Mouse (Mus musculus): ENCODE measurements around the gene Zdhhc11. TPM values are rescaled to one million over a fixed set of nuclear protein-coding genes. Genes with fewer than 3 reads are reported as not detected.
"Not testable (repeated sequence)": the region's sequence is repeated elsewhere in the genome, so short reads cannot be mapped to it uniquely, and the experiment has no call there.

Gene Zdhhc11
- total and polyA plus RNA-seq, 2 experiments, result not detected

GRCm38 (mm10) chr13:74008948-74009718, 45.5 kb downstream of the Zdhhc11 start, which contains the start of gene Tppp:
TSS of gene Tppp (plus strand) at chr13:74009407.
- peak within 1 kb of the TSS; percentile 30 for H3K27ac ChIP-seq (replicated peaks; ENCODE audit: insufficient read depth, low read depth, low read length)
- H3K9ac ChIP-seq (ENCODE audit: low read depth, low read length), result peak within 1 kb of the TSS; percentile 85
- peak; percentile 81 for DNase-seq (ENCODE audit: extremely low read depth, low read depth, low spot score)
- H3K79me2 ChIP-seq (ENCODE audit: control insufficient read depth, insufficient read depth, low read length), result peaks cover 20% of the 10 kb centered on the region
- H3K36me3 ChIP-seq (ENCODE audit: control insufficient read depth, insufficient read depth, low read length), result no peaks in the 10 kb centered on the region
- peak; percentile 91 for TF ChIP-seq POLR2A (IDR thresholded peaks at IDR 0.05; ENCODE audit: extremely low read depth, insufficient read depth, low read length)
- no peak for TF ChIP-seq CTCF (IDR thresholded peaks at IDR 0.05; ENCODE audit: low read depth, low read length)
- H3K4me3 ChIP-seq (ENCODE audit: insufficient read depth, low read depth, low read length), result peak within 1 kb of the TSS; percentile 75
- H3K4me1 ChIP-seq (ENCODE audit: control insufficient read depth, insufficient read depth, low read length), result peaks cover 6% of the 10 kb centered on the region; the same call in 1 of the 2 replicates
- H3K27me3 ChIP-seq (ENCODE audit: control insufficient read depth, insufficient read depth, low read length), result no peaks in the 10 kb centered on the region
- WGBS, result under 1% methylated on average over 56 of the region's 56 CpGs

- no peaks in the 10 kb centered on the region for H3K27me3 ChIP-seq (ENCODE audit: control insufficient read depth, insufficient read depth, low read length)
- 4% methylated on average over 55 of the region's 55 CpGs for WGBS
- peak overlapping the region; percentile 75 for H3K4me3 ChIP-seq (ENCODE audit: insufficient read depth, low read depth, low read length)
- no peak for TF ChIP-seq CTCF (IDR thresholded peaks at IDR 0.05; ENCODE audit: low read depth, low read length)
- peaks cover 6% of the 10 kb centered on the region; the same call in 1 of the 2 replicates for H3K4me1 ChIP-seq (ENCODE audit: control insufficient read depth, insufficient read depth, low read length)
- DNase-seq (ENCODE audit: extremely low read depth, low read depth, low spot score), result peak; percentile 54
- H3K9ac ChIP-seq (ENCODE audit: low read depth, low read length), result peak overlapping the region; percentile 76
- peak overlapping the region; percentile 30 for H3K27ac ChIP-seq (replicated peaks; ENCODE audit: insufficient read depth, low read depth, low read length)
- H3K79me2 ChIP-seq (ENCODE audit: control insufficient read depth, insufficient read depth, low read length), result peaks cover 24% of the 10 kb centered on the region
- H3K36me3 ChIP-seq (ENCODE audit: control insufficient read depth, insufficient read depth, low read length), result no peaks in the 10 kb centered on the region
Measured at GRCm38 (mm10) chr13:74009791-74010614, 46.4 kb downstream of the Zdhhc11 start.

GRCm38 (mm10) chr13:74010678-74011077, 47.0 kb downstream of the Zdhhc11 start:
- WGBS, result 26% methylated on average over 3 of the region's 3 CpGs
- Histone ChIP-seq H3K9ac (ENCODE audit: low read depth, low read length) (no peak overlapping the region), H3K4me3 (ENCODE audit: insufficient read depth, low read depth, low read length) (no peak overlapping the region), H3K27ac (replicated peaks; ENCODE audit: insufficient read depth, low read depth, low read length) (no peak overlapping the region), H3K36me3 (ENCODE audit: control insufficient read depth, insufficient read depth, low read length) (no peaks in the 10 kb centered on the region), H3K4me1 (ENCODE audit: control insufficient read depth, insufficient read depth, low read length) (peaks cover 6% of the 10 kb centered on the region; the same call in 1 of the 2 replicates), H3K27me3 (ENCODE audit: control insufficient read depth, insufficient read depth, low read length) (no peaks in the 10 kb centered on the region), H3K79me2 (ENCODE audit: control insufficient read depth, insufficient read depth, low read length) (peaks cover 24% of the 10 kb centered on the region)
- TF ChIP-seq POLR2A (IDR thresholded peaks at IDR 0.05; ENCODE audit: extremely low read depth, insufficient read depth, low read length) (no peak), CTCF (IDR thresholded peaks at IDR 0.05; ENCODE audit: low read depth, low read length) (no peak)
- no peak for DNase-seq (ENCODE audit: extremely low read depth, low read depth, low spot score)

GRCm38 (mm10) chr13:74015908-74016307, 52.3 kb downstream of the Zdhhc11 start:
- H3K36me3 ChIP-seq (ENCODE audit: control insufficient read depth, insufficient read depth, low read length), result no peaks in the 10 kb centered on the region
- TF ChIP-seq CTCF (IDR thresholded peaks at IDR 0.05; ENCODE audit: low read depth, low read length) (no peak), POLR2A (IDR thresholded peaks at IDR 0.05; ENCODE audit: extremely low read depth, insufficient read depth, low read length) (no peak)
- H3K27me3 ChIP-seq (ENCODE audit: control insufficient read depth, insufficient read depth, low read length), result no peaks in the 10 kb centered on the region
- no peak overlapping the region for H3K4me3 ChIP-seq (ENCODE audit: insufficient read depth, low read depth, low read length)
- 92% methylated on average over 4 of the region's 4 CpGs for WGBS
- H3K27ac ChIP-seq (replicated peaks; ENCODE audit: insufficient read depth, low read depth, low read length), result no peak overlapping the region
- H3K4me1 ChIP-seq (ENCODE audit: control insufficient read depth, insufficient read depth, low read length), result peaks cover 7% of the 10 kb centered on the region; the same call in 1 of the 2 replicates
- no peak for DNase-seq (ENCODE audit: extremely low read depth, low read depth, low spot score)
- H3K79me2 ChIP-seq (ENCODE audit: control insufficient read depth, insufficient read depth, low read length), result peaks cover 48% of the 10 kb centered on the region
- H3K9ac ChIP-seq (ENCODE audit: low read depth, low read length), result no peak overlapping the region

GRCm38 (mm10) chr13:74017426-74017825, 53.8 kb downstream of the Zdhhc11 start:
- TF ChIP-seq POLR2A (IDR thresholded peaks at IDR 0.05; ENCODE audit: extremely low read depth, insufficient read depth, low read length), result no peak
- no peak for TF ChIP-seq CTCF (IDR thresholded peaks at IDR 0.05; ENCODE audit: low read depth, low read length)
- no peaks in the 10 kb centered on the region for H3K36me3 ChIP-seq (ENCODE audit: control insufficient read depth, insufficient read depth, low read length)
- H3K4me3 ChIP-seq (ENCODE audit: insufficient read depth, low read depth, low read length), result no peak overlapping the region
- H3K27me3 ChIP-seq (ENCODE audit: control insufficient read depth, insufficient read depth, low read length), result no peaks in the 10 kb centered on the region
- H3K79me2 ChIP-seq (ENCODE audit: control insufficient read depth, insufficient read depth, low read length), result peaks cover 35% of the 10 kb centered on the region; the same call in 1 of the 2 replicates
- peaks cover 6% of the 10 kb centered on the region; the same call in 1 of the 2 replicates for H3K4me1 ChIP-seq (ENCODE audit: control insufficient read depth, insufficient read depth, low read length)
- no peak for DNase-seq (ENCODE audit: extremely low read depth, low read depth, low spot score)
- no peak overlapping the region for H3K9ac ChIP-seq (ENCODE audit: low read depth, low read length)
- 89% methylated on average over 4 of the region's 4 CpGs for WGBS
- no peak overlapping the region for H3K27ac ChIP-seq (replicated peaks; ENCODE audit: insufficient read depth, low read depth, low read length)

GRCm38 (mm10) chr13:74019006-74019405, 55.4 kb downstream of the Zdhhc11 start:
- H3K27ac ChIP-seq (replicated peaks; ENCODE audit: insufficient read depth, low read depth, low read length); H3K27me3 ChIP-seq (ENCODE audit: control insufficient read depth, insufficient read depth, low read length); H3K9ac ChIP-seq (ENCODE audit: low read depth, low read length); H3K4me3 ChIP-seq (ENCODE audit: insufficient read depth, low read depth, low read length); H3K36me3 ChIP-seq (ENCODE audit: control insufficient read depth, insufficient read depth, low read length): not testable (repeated sequence)
- Histone ChIP-seq H3K79me2 (ENCODE audit: control insufficient read depth, insufficient read depth, low read length) (peaks cover 32% of the 10 kb centered on the region; the same call in 1 of the 2 replicates), H3K4me1 (ENCODE audit: control insufficient read depth, insufficient read depth, low read length) (peaks cover 14% of the 10 kb centered on the region)
- WGBS, result 37% methylated on average over 8 of the region's 8 CpGs
- DNase-seq (ENCODE audit: extremely low read depth, low read depth, low spot score), result peak; percentile 77

Measured in liver, adult 2 months (tissue).